Mouse (Mus musculus) heart, adult 18-20 months (tissue): Measurements from ENCODE around the gene Il2ra. TPM values are rescaled to one million over a fixed set of nuclear protein-coding genes. Genes with fewer than 3 reads are reported as not detected.
A peak's percentile ranks its signal among the peaks of the same experiment; 100 is the strongest.

Experiments used
- DNase-seq, 2 experiments: peaks; one replicate each; pipeline ENCODE4 v3.0.0; 2021 to 2022; ENCODE audit warnings: mixed read lengths in 1 of 2
- total RNA-seq, 2 experiments: library from RNA; stranded (reverse); gene quantifications; 2 replicates each; pipeline ENCODE4 v1.2.3; 2021

Gene Il2ra
- total RNA-seq, 2 experiments from 2014 or later: 0.62 to 1.2 TPM

GRCm38 (mm10) chr2:11653330-11653729, 10.7 kb downstream of the Il2ra start:
- no peak for DNase-seq

DNA sequence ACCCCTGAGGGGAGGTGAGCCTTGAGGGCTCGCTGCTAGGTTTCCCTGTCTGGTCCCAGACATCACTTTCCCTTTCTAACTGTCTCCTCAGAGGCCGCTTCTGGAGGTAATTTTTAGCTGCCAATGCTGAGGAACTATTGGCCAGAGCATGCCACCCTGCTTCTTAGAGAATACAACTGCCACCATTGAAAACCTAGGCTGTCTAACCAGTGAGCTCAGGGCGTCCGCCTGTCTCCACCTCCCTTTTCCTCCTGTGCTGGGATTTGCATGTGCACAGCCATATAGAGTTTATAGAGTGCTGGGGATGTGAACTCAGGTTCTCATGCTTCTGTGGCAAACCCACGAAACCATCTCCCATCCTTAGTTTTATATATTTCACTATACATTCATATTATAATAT, 11.2 kb downstream of the Il2ra start:
- DNase-seq: no peak

DNA sequence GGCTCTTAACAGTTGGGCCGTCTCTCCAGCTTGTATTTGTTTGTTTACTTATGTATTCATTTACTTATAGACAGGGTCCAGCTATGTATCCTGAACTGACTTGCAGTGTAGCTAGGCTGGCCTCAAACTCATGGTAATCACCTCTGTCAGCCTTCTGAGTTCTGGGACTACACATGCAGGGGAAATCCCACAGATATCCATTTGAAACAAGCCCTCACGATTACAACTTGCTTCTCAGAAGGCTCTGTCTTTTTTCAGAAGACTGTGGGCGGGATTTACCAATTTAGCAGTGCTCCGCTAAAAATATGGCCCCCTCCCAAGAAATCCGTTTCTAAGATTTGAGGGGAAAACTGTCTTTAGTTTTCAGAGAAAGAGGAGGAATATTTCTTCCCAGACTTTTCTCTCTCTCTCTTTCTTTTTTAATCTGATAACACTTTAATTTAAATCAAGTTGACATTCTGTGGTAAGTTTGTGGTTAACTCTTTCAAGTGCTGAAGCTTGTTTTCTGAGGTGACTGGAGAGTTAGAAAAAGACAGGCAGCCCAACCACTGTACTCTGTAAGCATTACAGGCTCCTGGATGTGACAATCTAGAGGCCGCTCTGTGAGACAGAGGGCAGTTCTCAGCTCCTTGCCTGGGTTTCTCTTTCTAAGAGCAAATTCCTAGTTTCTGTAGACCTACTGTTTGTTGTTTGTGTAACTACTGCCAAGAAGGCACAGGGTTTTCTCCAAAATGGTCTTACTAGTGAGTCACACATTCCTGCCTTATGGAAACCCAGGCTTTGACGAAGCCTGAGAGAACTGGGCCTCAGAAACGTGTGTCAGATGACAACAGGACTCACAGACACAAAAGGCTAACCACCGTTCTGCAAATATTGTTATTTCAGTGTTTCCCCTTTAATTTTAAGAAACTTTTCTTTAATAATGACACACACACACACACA, 12.7 kb downstream of the Il2ra start:
- peak in 1 of 2 experiments; percentile 11 for DNase-seq

- DNase-seq: no peak
Observed at GRCm38 (mm10) chr2:11657581-11657980, 15.0 kb downstream of the Il2ra start.

DNA sequence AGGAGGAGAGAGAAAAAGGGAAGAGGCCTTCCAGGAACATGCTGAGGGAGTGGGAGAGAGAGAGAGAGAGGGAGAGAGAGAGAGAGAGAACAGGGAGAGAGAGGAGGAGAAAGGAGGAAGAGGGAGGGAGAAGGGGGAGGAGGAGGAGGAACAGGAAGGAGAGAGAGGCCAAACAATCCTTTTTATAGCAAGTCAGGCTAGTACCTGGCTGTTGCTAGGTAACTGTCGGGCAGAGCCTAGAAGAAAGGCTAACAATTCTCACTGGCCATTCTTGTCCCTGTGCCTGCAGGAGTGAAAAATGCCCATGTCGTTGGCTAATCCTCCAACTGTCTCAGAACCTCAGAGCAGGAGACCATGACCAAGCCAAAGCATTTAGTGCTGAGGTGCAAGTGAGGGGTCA, 16.7 kb downstream of the Il2ra start:
- DNase-seq: no peak

DNA sequence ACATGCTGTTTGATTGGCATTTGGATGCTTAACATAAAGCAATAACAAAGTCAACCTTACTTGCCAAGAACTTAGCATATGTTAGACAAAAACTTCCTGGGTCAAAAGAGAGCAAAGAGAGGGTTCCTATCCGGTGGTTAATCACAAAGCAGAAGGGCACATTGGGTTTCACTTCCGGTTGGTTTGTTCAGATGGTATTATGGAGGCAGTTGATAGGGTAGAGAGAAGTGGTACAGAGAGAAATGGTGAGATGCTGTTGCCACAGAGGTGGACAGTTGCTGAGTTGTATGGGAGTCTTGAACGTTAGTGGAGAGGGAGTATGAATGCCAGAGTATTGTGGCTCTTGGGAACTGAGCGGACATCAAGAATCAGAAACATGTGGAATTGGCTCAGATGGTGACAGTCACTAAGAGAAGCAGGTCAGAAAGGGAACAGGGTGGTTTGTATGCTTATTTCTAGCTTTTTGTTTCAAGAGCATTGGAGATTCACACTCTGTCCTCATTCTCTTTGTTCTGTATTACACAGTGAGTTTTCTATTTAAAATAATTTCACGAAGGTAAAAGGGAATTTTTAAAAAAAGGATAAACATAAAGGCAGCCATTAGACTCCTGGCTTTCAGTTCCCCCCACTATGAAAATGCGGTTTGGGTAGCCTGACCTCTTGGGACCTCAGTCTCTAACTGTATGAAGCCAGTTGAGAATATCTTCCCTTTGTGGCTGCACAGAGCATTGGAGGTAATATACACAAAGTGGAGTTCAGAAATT, 19.7 kb downstream of the Il2ra start:
- DNase-seq: no peak

DNA sequence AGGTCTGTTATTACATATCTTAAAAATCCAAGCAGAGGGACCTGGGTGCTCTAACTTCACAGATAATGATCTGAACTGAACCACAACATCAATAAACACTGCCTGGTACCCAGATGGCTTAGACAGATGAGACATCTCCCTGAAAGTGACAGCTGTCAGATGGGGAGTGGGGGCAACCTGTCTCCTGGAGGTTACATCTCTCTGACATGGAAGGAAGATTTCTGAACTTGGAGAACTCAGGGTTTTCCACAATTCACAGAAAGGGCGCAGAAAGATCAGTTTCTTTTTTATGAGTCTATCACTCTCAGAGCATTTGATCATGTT, 20.3 kb downstream of the Il2ra start:
- no peak for DNase-seq

GRCm38 (mm10) chr2:11663961-11664360, 21.4 kb downstream of the Il2ra start:
- DNase-seq: peak; percentile 87 to 88

DNA sequence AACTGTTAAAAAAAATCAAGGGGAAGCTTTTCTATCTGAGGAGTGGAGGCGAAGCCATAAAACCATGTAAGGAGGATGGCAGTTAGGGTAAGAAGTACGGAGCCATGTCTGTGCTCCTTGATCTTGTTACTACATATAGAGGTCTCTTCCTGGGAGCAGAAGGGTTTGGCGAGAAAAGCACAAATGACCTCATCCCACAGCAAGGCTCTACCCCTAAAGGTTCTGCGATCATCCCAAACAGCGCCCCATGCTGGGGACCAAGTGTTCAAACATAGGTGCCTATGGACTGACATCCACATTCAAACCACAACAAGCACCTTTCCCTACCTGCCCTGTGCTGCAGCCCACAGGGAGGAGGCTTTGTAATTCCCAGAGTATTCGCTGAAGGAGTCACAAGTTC, 21.8 kb downstream of the Il2ra start:
- DNase-seq: peak; percentile 30 to 51

- DNase-seq: peak in 1 of 2 experiments; percentile 31
Observed at GRCm38 (mm10) chr2:11664806-11665205, 22.2 kb downstream of the Il2ra start.

DNA sequence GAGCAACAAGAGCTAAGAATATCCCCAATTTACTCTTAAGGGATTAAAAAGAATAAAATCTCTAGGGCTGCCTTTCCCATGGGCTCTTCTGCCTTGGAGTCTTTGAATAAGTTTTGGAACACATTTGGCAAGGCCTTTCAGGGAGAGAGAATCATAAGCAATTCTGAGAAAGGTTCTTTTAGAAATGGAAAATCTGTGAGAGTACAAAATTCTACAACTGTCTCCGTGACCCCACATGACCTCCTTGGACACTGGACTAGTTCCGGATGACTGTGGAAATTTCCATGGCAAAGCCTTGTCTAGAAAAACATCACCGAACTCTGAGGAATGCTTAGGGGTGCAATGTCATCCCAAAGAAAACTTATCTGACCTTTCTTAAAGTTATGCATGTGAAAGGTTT, 22.7 kb downstream of the Il2ra start:
- peak; percentile 53 to 57 for DNase-seq

- no peak for DNase-seq
Observed at GRCm38 (mm10) chr2:11672144-11672543, 29.5 kb downstream of the Il2ra start.

- DNase-seq: peak; percentile 29 to 36
Observed at GRCm38 (mm10) chr2:11679626-11680025, 37.0 kb downstream of the Il2ra start.

GRCm38 (mm10) chr2:11682712-11683111, 40.1 kb downstream of the Il2ra start:
- DNase-seq: no peak

GRCm38 (mm10) chr2:11686512-11686911, 43.9 kb downstream of the Il2ra start:
- no peak for DNase-seq

DNA sequence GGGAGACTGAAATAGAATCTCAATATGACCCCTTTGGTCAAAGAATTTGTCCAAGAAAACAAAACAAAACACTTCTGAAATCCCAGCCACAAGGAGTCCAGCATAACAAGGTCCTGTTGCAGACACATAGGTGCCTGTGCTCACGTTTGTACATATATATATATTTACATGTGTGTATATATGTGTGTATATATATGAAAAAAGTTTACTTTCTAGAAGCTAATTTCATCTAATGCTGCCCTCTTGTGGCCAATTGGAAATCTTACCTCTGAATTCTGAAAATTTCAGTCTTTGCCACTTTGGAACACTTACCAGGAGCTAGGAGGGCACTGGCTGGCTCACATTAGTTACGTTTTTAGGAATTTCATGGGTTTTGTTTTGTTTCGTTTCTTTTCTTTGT, 44.8 kb downstream of the Il2ra start:
- peak in 1 of 2 experiments; percentile 52 for DNase-seq

- no peak for DNase-seq
Observed at GRCm38 (mm10) chr2:11690201-11690890, 47.7 kb downstream of the Il2ra start.

- no peak for DNase-seq
Observed at GRCm38 (mm10) chr2:11693352-11693751, 50.7 kb downstream of the Il2ra start.

GRCm38 (mm10) chr2:11694104-11694503, 51.5 kb downstream of the Il2ra start:
- no peak for DNase-seq

DNA sequence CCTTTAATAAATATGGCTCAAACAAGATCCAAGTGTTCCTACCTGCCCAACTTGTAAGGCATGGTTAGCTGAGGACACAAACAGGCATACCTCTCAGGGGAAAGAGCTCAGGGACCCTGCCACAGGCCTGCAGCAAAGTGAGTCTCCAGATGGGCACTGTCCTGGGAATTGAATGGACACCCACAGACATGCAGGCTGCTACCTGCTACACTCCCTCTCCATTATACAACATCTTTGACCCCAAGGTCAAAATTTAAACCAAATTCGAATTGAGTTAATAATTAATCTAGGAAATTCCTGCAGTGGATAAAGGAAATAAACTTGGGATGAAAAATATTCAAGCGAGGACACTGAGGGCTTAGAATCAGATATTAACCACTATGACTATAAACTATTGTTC, 53.3 kb downstream of the Il2ra start:
- DNase-seq: no peak

DNA sequence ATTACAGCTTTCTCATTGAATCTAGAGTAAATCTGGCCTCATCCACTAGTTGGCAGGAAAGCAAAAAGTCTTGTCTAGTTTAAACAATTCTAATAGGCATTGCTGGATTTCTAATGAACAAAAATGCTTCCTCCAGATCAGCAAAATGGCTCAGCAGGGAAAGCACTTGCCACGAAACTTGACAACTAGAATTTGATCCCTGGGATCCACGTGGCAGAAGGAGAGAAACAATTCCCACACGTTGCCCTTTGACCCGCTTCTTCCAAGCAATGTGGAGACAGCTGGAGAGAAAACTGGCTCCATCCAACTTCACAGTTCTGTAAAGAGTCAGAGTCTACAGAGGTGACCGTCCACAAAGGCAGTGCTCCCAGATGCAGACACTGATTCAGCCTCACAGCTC, 56.4 kb downstream of the Il2ra start:
- DNase-seq: no peak

GRCm38 (mm10) chr2:11699905-11700304, 57.3 kb downstream of the Il2ra start:
- no peak for DNase-seq
